Mouse (Mus musculus) G1E (cell line): Measurements from ENCODE around the gene Trmt112. TPM values are rescaled to one million over a fixed set of nuclear protein-coding genes. Genes with fewer than 3 reads are reported as not detected.
A peak's percentile ranks its signal among the peaks of the same experiment; 100 is the strongest.

Source experiments
- ATAC-seq: 2 replicates; pipeline ENCODE4 v1.8.0; 2016; ENCODE audit warnings: mild to moderate bottlenecking; ENCODE audit not compliant: insufficient number of reproducible peaks, poor library complexity, low FRiP score, severe bottlenecking; ENCODE audit errors: extremely low read depth
- DNase-seq: peaks from one replicate; pipeline ENCODE4 v3.0.0; 2012; ENCODE audit warnings: low spot score
- H3K27me3 ChIP-seq: 2 replicates; pipeline ENCODE4 v1.6.1; 2012; ENCODE audit warnings: mild to moderate bottlenecking, low read length, inconsistent platforms; ENCODE audit not compliant: insufficient read depth
- H3K36me3 ChIP-seq: replicated peaks from 2 replicates; pipeline ENCODE3; 2012; ENCODE audit warnings: mild to moderate bottlenecking, inconsistent platforms
- H3K4me1 ChIP-seq: 2 replicates; pipeline ENCODE4 v1.6.1; 2012; ENCODE audit warnings: low read depth, low read length, inconsistent platforms, mixed read lengths; ENCODE audit not compliant: insufficient read depth
- H3K4me3 ChIP-seq: 2 replicates; pipeline ENCODE4 v1.5.1; 2012; ENCODE audit warnings: low read depth, mild to moderate bottlenecking, inconsistent platforms, low read length, moderate library complexity, mixed read lengths
- H3K9me3 ChIP-seq: replicated peaks from 2 replicates; pipeline ENCODE4 v1.6.1; 2012; ENCODE audit warnings: inconsistent platforms
- CTCF ChIP-seq: IDR thresholded peaks from 2 replicates; pipeline ENCODE4 v1.5.1; 2012; ENCODE audit warnings: low read depth, low read length, inconsistent platforms, mixed read lengths
- GATA1 ChIP-seq: IDR thresholded peaks from 2 replicates; pipeline ENCODE4 v1.6.1; 2012; ENCODE audit warnings: borderline replicate concordance, low read length, inconsistent platforms, mixed read lengths
- GATA2 ChIP-seq: IDR thresholded peaks from 2 replicates; pipeline ENCODE4 v1.6.1; 2012; ENCODE audit warnings: low read depth, low read length, inconsistent platforms, borderline replicate concordance
- POLR2AphosphoS5 ChIP-seq: IDR thresholded peaks from 2 replicates; pipeline ENCODE4 v1.6.1; 2012; ENCODE audit warnings: low read depth, low read length, inconsistent platforms; ENCODE audit not compliant: insufficient replicate concordance
- TAL1 ChIP-seq: conservative IDR thresholded peaks from 2 replicates; pipeline ENCODE4 v1.6.1; 2012; ENCODE audit warnings: low read depth, low read length, inconsistent platforms, mixed read lengths
- polyA plus RNA-seq: library from polyadenylated mRNA; stranded (reverse); fragments of >175 nt; gene quantifications from 2 replicates; pipeline ENCODE4 v1.2.3, GENCODE M21; 2012
- total RNA-seq, 2 experiments: library from RNA; stranded (forward) in 1 of 2; stranded (reverse) in 1 of 2; fragments of 200-1000 nt in 1 of 2; fragments of >200 nt in 1 of 2; fragmentation: Nextera tagmentation in 1 of 2; gene quantifications; 2 replicates each; pipeline ENCODE4 v1.2.3; 2014 to 2017

The Trmt112 gene
- total and polyA plus RNA-seq, 3 experiments, result 191 to 286 (median 261) TPM

DNA sequence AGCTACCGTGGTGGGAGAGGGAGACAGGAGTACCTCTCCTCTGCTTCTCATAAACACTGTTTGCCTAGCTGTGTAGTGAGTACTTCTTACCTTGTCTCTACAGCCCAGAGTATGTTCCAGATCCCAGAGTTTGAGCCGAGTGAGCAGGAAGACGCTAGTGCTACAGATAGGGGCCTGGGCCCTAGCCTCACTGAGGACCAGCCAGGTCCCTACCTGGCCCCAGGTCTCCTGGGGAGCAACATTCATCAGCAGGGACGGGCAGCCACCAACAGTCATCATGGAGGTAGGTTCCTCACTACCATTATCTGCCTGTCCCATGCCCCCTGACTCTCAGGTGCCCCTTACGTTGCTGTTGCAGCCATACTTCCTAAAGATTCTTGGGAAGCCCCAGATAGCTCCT lies 33.3 kb downstream of the Trmt112 start:
- H3K4me3 ChIP-seq, result peak overlapping the region; percentile 84
- DNase-seq (no peak), ATAC-seq (no peak)
- H3K27me3 ChIP-seq, result no peaks in the 10 kb centered on the region
- H3K36me3 ChIP-seq, result peaks cover 55% of the 10 kb centered on the region
- H3K4me1 ChIP-seq, result peaks cover 47% of the 10 kb centered on the region
- H3K9me3 ChIP-seq, result no peaks in the 10 kb centered on the region
- no peak for TF ChIP-seq GATA2
- no peak for TF ChIP-seq GATA1
- no peak for TF ChIP-seq POLR2AphosphoS5
- no peak for TF ChIP-seq TAL1
- no peak for TF ChIP-seq CTCF

DNA sequence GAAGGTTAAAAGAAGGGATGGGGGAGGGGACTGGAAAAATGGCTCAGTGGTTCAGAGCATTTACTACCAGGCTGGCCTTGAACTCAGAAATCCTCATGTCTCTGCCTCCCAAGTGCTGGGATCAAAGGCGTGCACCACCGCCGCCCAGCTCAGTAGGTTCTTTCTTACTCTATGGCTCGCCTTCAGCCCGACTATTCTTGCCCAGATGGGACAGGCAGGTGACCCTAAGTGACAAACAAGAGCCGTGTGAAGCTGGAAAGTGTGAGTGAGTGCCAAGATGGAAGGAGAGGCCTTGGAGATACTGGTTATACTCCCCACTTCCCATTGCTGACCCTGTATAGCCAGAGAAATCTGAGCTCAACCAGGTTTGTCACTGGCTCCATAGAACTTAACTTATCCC lies 34.2 kb downstream of the Trmt112 start:
- Histone ChIP-seq H3K36me3 (peaks cover 55% of the 10 kb centered on the region), H3K4me1 (peaks cover 54% of the 10 kb centered on the region), H3K27me3 (no peaks in the 10 kb centered on the region), H3K4me3 (no peak overlapping the region; the same call in 1 of the 2 replicates), H3K9me3 (no peaks in the 10 kb centered on the region)
- no peak for DNase-seq
- no peak for TF ChIP-seq CTCF
- TF ChIP-seq GATA1, result no peak
- no peak for TF ChIP-seq GATA2
- TF ChIP-seq POLR2AphosphoS5, result no peak
- no peak for TF ChIP-seq TAL1
- ATAC-seq, result no peak

DNA sequence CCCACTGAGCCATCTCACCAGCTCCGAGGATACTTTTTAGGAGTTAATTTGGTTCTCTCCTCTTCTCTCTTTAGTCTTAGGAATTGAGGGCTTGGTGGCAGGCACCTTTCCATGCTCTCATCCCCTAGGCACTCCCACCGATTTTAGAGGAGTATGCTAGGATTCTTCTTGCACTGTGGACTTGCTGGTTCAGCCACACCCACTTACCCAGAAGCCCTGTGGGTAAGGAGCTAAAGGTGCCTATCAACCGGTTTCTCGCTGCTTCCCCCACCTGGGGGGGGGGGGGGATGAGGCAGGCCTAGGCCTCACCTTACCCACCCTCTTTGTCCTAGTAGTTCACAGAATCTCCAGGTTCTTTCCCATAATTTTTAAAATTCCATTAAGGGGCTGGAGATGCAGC lies 38.2 kb downstream of the Trmt112 start:
- ATAC-seq, result no peak
- Histone ChIP-seq H3K9me3 (no peaks in the 10 kb centered on the region), H3K4me1 (peaks cover 67% of the 10 kb centered on the region), H3K27me3 (no peaks in the 10 kb centered on the region), H3K4me3 (no peak overlapping the region), H3K36me3 (peaks cover 59% of the 10 kb centered on the region)
- no peak for DNase-seq
- TF ChIP-seq GATA2, result no peak
- TF ChIP-seq CTCF, result no peak
- no peak for TF ChIP-seq GATA1
- no peak for TF ChIP-seq POLR2AphosphoS5
- no peak for TF ChIP-seq TAL1

DNA sequence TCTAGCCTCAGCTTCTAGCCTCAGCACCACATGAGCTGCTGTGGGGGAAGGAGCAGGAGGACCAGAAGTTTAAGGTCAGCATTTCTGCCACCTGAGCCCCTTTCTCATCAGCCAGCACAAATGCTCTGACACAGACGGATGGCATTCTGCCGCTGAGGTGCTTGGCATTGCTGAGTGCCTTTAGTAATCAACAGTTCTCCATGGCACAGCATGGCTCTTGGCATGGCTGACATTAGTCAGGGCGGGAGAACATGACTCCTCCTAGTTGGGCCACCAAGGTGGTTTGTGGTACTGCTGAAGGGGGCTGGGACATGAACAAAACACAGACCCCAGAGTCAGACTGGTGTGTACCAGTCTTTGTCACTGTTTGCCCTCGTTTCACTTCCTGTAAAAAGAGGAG lies 38.7 kb downstream of the Trmt112 start:
- no peaks in the 10 kb centered on the region for H3K9me3 ChIP-seq
- peaks cover 63% of the 10 kb centered on the region for H3K36me3 ChIP-seq
- peaks cover 68% of the 10 kb centered on the region for H3K4me1 ChIP-seq
- TF ChIP-seq GATA1, result no peak
- TF ChIP-seq CTCF, result no peak
- no peak for TF ChIP-seq GATA2
- no peak for TF ChIP-seq TAL1
- DNase-seq, result no peak
- H3K4me3 ChIP-seq, result no peak overlapping the region
- H3K27me3 ChIP-seq, result no peaks in the 10 kb centered on the region
- ATAC-seq, result no peak

DNA sequence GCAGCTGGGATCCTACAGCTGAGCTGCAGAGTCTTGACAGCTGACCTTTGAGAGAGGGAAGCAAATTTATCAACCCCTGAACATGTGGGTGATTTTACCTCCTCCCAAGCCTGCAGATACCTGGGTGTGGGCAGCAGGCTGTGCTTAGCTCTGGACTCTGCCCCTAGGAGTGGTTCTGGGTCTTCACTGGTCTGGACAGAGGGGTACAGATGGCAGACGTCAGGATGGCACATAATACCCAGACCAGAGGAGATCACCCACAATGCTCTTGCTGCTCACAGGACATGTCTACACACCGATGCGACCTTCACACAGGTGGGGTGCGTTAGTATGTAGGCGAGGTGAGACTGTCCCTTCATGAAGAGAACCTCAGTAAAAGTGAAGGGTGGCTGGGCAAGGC lies 40.0 kb downstream of the Trmt112 start:
- Histone ChIP-seq H3K4me3 (no peak overlapping the region), H3K36me3 (peaks cover 69% of the 10 kb centered on the region), H3K4me1 (peaks cover 69% of the 10 kb centered on the region), H3K9me3 (no peaks in the 10 kb centered on the region), H3K27me3 (no peaks in the 10 kb centered on the region)
- TF ChIP-seq POLR2AphosphoS5 (no peak), CTCF (no peak), GATA2 (no peak), GATA1 (no peak), TAL1 (no peak)
- ATAC-seq (no peak), DNase-seq (no peak)

DNA sequence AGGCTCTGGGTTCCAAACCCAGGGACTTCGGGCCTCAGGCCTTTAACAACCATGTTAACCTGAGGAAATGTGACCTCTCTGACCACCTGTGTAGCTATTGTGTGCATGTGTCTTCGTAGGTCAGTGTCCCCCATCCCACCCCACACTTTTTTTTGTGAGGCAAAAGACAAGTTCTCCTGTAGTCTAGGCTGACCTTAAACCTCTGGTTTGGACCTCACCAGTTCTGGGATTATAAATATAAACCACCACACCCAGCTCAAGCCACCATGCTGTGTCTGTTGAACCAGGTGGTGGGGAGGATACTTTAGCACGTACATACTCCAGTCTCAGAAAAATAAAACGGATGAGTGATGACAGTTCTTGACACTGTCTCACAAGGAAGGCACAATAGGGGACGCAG lies 40.5 kb downstream of the Trmt112 start:
- H3K4me3 ChIP-seq, result no peak overlapping the region; the same call in 1 of the 2 replicates
- DNase-seq (no peak), ATAC-seq (no peak)
- H3K27me3 ChIP-seq, result no peaks in the 10 kb centered on the region
- H3K36me3 ChIP-seq, result peaks cover 72% of the 10 kb centered on the region
- peaks cover 69% of the 10 kb centered on the region for H3K4me1 ChIP-seq
- no peak for TF ChIP-seq CTCF
- H3K9me3 ChIP-seq, result no peaks in the 10 kb centered on the region

DNA sequence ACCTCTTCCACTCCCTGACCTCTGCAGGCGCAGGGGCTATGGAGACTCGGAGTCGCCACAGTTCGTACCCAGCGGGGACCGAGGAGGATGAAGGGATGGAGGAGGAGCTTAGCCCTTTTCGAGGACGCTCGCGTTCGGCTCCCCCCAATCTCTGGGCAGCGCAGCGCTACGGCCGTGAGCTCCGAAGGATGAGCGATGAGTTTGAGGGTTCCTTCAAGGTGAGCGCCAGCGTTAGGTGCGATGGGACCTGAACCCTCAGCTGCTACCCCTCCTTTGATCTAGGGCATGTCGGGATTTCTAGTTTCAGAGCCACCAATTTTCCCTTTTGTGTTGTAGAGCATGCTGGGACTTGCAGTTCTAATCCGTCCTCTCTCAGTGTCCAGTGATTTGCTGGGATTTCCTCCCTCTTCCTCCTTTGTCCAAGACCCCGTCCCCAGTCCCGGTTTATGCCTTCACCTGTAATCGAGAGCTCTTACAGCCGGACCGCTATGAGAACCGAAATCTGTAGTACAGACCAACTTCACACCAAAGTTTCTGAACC lies 41.2 kb downstream of the Trmt112 start:
- Histone ChIP-seq H3K9me3 (no peaks in the 10 kb centered on the region), H3K27me3 (no peaks in the 10 kb centered on the region), H3K4me3 (peak overlapping the region; percentile 80), H3K4me1 (peaks cover 69% of the 10 kb centered on the region), H3K36me3 (peaks cover 72% of the 10 kb centered on the region)
- ATAC-seq, result no peak
- TF ChIP-seq GATA2 (no peak), POLR2AphosphoS5 (no peak; the same call in 1 of the 2 replicates), CTCF (no peak)
- peak; percentile 26 for DNase-seq
